Mouse (Mus musculus) lung, postnatal 4 days (tissue): ENCODE results near the gene 9130019O22Rik.

Source experiments
- DNase-seq, 2 experiments: peaks; one replicate each; pipeline ENCODE4 v3.0.0; 2021

The 9130019O22Rik gene

DNA sequence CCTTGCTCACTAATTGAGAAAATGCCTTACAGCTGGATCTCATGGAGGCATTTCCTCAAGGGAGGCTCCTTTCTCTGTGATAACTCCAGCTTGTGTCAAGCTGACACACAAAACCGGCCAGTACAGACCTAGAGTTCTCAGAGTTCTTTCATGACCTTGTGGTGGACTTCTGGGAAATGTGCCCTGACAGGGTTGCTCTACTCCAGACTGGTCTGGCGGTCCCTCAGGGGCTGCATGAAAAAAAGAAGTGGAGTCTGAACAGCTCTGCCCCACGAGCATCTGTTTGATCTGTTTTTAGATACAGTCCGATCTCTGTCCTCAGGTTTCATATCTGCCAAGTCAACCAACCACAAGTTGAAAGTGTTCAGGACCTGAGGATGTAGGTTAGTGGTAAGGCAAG, 49.3 kb downstream of the 9130019O22Rik start:
- no peak for DNase-seq

DNA sequence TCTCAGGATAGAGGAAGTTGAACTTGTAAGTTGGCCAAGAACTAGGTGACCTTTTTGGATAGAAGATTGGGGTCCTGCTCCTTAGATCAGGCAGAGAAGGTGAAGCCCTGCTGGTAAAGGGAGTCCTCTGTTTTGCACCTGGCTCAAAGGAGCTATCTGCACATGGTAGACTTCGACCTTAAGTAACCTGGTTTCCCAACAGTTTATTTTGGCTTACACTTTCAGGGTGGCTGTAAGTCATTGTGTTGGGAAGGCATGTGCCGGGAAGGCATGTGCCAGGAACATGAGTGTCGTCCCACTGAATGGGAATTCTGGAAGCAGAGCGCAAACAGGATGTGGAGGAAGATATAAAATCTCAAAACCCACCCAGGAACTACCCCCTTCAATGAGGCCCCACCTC, 51.4 kb downstream of the 9130019O22Rik start:
- no peak for DNase-seq

DNA sequence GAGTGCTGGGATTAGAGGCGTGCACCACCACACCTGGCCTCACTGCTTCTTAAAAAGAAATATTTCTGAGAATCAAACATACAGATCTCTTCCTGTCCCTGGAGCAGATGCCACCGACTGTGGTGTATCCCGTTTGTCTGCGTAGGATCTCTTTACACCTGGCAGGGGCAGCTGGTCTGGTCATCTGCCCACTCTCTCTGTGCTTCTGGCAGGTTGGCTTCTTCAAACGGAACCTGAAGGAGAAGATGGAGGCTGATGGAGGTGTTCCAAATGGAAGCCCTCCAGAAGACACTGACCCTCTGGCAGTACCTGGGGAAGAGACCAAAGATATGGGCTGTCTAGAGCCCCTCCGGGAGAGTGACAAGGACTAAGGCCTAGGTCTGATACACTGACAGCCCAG, 53.7 kb downstream of the 9130019O22Rik start:
- DNase-seq = no peak
